Mouse (Mus musculus) layer of hippocampus, adult 8-10 months (tissue): Measurements from ENCODE around the gene Fkbp5. TPM values are rescaled to one million over a fixed set of nuclear protein-coding genes. Genes with fewer than 3 reads are reported as not detected.

Experiments used
- DNase-seq, 2 experiments: peaks; one replicate each; pipeline ENCODE4 v3.0.0; 2022; ENCODE audit warnings: low spot score in 2 of 2
- total RNA-seq, 4 experiments: library from RNA; stranded (reverse); gene quantifications; 2 replicates each; pipeline ENCODE4 v1.2.4; 2022

Gene Fkbp5
- total RNA-seq, 4 experiments from 2014 or later: 70.6 to 79.4 (median 72.7) TPM

- no peak for DNase-seq
These were observed 6.8 kb upstream of the Fkbp5 start for GRCm38 (mm10) chr17:28524009-28524695.

GRCm38 (mm10) chr17:28523355-28524008 is 6.2 kb upstream of the Fkbp5 start:
- DNase-seq: no peak

GRCm38 (mm10) chr17:28522623-28523354 is 5.5 kb upstream of the Fkbp5 start:
- DNase-seq: peak; percentile 91 to 93

GRCm38 (mm10) chr17:28521920-28522319 is 4.6 kb upstream of the Fkbp5 start:
- no peak for DNase-seq

- DNase-seq: no peak
These were observed 3.9 kb upstream of the Fkbp5 start for GRCm38 (mm10) chr17:28521071-28521726.

GRCm38 (mm10) chr17:28520561-28520960 is 3.2 kb upstream of the Fkbp5 start:
- DNase-seq: no peak

GRCm38 (mm10) chr17:28519827-28520226 is 2.5 kb upstream of the Fkbp5 start:
- no peak for DNase-seq

- DNase-seq: no peak
These were observed 1.3 kb upstream of the Fkbp5 start for GRCm38 (mm10) chr17:28518615-28519071.

GRCm38 (mm10) chr17:28517956-28518614 is 758 bp upstream of the Fkbp5 start:
- DNase-seq: peak; percentile 76 to 89

GRCm38 (mm10) chr17:28516881-28517280 is 446 bp downstream of the Fkbp5 start:
- no peak for DNase-seq

GRCm38 (mm10) chr17:28515431-28516341 is 1.6 kb downstream of the Fkbp5 start:
- DNase-seq: no peak

- no peak for DNase-seq
These were observed 2.8 kb downstream of the Fkbp5 start for GRCm38 (mm10) chr17:28514555-28514954.

GRCm38 (mm10) chr17:28513844-28514243 is 3.5 kb downstream of the Fkbp5 start:
- no peak for DNase-seq

GRCm38 (mm10) chr17:28513337-28513736 is 4.0 kb downstream of the Fkbp5 start:
- DNase-seq: no peak

GRCm38 (mm10) chr17:28512696-28513095 is 4.6 kb downstream of the Fkbp5 start:
- DNase-seq: no peak

- DNase-seq: no peak
These were observed 5.4 kb downstream of the Fkbp5 start for GRCm38 (mm10) chr17:28511616-28512541.

GRCm38 (mm10) chr17:28510445-28511342 is 6.6 kb downstream of the Fkbp5 start:
- DNase-seq: no peak

GRCm38 (mm10) chr17:28507496-28507895 is 9.8 kb downstream of the Fkbp5 start:
- DNase-seq: no peak
